Mouse (Mus musculus) limb, embryonic 14.5 days (tissue): ENCODE results near the gene Rnf216. TPM values are rescaled to one million over a fixed set of nuclear protein-coding genes. Genes with fewer than 3 reads are reported as not detected.
"Not testable (repeated sequence)": the region's sequence is repeated elsewhere in the genome, so short reads cannot be mapped to it uniquely, and the experiment has no call there.

ENCODE experiments used
- ATAC-seq: fragments of 200-750 bp; cut with Nextera tagmentation; 2 replicates; pipeline ENCODE4 v1.8.0; 2017; ENCODE audit warnings: low read depth, moderate number of reproducible peaks, moderate TSS enrichment; ENCODE audit not compliant: low FRiP score
- DNase-seq: peaks from one replicate; pipeline ENCODE4 v3.0.0-alpha.2; 2015; ENCODE audit warnings: low spot score
- H3K27ac ChIP-seq: fragments of 300-500 bp; sonication (generic); replicated peaks from 2 replicates; pipeline ENCODE4 v1.5.1; 2014; ENCODE audit warnings: low read depth, mild to moderate bottlenecking, low read length, moderate library complexity, mixed read lengths
- H3K27me3 ChIP-seq: fragments of 300-500 bp; sonication (generic); 2 replicates; pipeline ENCODE4 v1.6.1; 2014; ENCODE audit warnings: low read length, mixed read lengths; ENCODE audit not compliant: control insufficient read depth, insufficient read depth
- H3K36me3 ChIP-seq: fragments of 300-500 bp; sonication (generic); 2 replicates; pipeline ENCODE4 v1.6.1; 2014; ENCODE audit warnings: mild to moderate bottlenecking, low read length, moderate library complexity, mixed read lengths; ENCODE audit not compliant: control insufficient read depth, insufficient read depth
- H3K4me1 ChIP-seq: fragments of 300-500 bp; sonication (generic); 2 replicates; pipeline ENCODE4 v1.6.1; 2014; ENCODE audit warnings: antibody characterized with exemption, low read length, mixed read lengths; ENCODE audit not compliant: control insufficient read depth, insufficient read depth
- H3K4me2 ChIP-seq: fragments of 300-500 bp; sonication (generic); replicated peaks from 2 replicates; pipeline ENCODE4 v1.6.1; 2014; ENCODE audit warnings: low read depth, mild to moderate bottlenecking, low read length, moderate library complexity; ENCODE audit not compliant: severe bottlenecking
- H3K4me3 ChIP-seq: fragments of 300-500 bp; sonication (generic); replicated peaks from 2 replicates; pipeline ENCODE4 v1.5.1; 2014; ENCODE audit warnings: low read length
- H3K9ac ChIP-seq: fragments of 300-500 bp; sonication (generic); 2 replicates; pipeline ENCODE4 v1.6.1; 2014; ENCODE audit warnings: mild to moderate bottlenecking, low read depth, low read length, moderate library complexity; ENCODE audit not compliant: severe bottlenecking
- H3K9me3 ChIP-seq: fragments of 300-500 bp; sonication (generic); 2 replicates; pipeline ENCODE4 v1.6.1; 2016; ENCODE audit warnings: low read length; ENCODE audit not compliant: control insufficient read depth
- POLR2A ChIP-seq: fragments of 200-500 bp; IDR thresholded peaks from 2 replicates; pipeline ENCODE4 v1.8.0; 2012; ENCODE audit warnings: inconsistent platforms, mild to moderate bottlenecking, moderate library complexity, borderline replicate concordance; ENCODE audit not compliant: insufficient read depth, insufficient read length; ENCODE audit errors: extremely low read depth
- WGBS: fragments of 180-500 bp; shearing (Covaris S2); extraction: QIAGEN DNeasy Blood & Tissue Kit; methylation state at CpG from one replicate; pipeline ENCODE4 v1.1.7; 2014; 5-methylcytosine and 5-hydroxymethylcytosine counted together
- polyA plus RNA-seq, 2 experiments: library from polyadenylated mRNA; depleted of rRNA in 1 of 2; stranded (reverse) in 1 of 2; unstranded in 1 of 2; fragments of >200 nt; fragmentation: Nextera tagmentation in 1 of 2; extraction: Ambion mirVana in 1 of 2; gene quantifications; 2 replicates each; pipeline versions ENCODE4 v1.2.1 to v1.2.3; 2012 to 2014

The Rnf216 gene
- polyA plus RNA-seq, 2 experiments, result 34.2 to 41.5 TPM

DNA sequence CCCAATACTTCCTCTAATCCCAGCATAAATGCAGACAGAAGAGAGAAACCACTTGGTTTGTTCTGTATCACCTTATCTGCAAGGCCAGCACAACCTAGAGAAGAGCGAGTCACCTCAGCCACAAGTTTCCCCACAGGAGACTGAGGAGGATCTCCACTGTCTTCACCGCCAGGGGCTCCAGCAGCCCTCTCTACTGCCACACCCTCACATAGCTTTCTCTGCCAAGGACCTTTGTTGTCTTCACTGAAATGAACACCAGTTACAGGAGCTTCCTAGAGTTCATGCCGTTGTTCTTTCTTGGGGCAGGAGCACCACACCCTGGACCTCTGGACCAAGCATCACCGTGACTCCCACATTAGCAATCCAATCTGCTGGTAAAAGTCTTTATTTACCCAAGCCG is 35.9 kb upstream of the Rnf216 start:
- TF ChIP-seq POLR2A, result no peak
- no peak for DNase-seq
- Histone ChIP-seq H3K27ac (no peak overlapping the region), H3K9me3 (0 out of 2 replicates have a peak, but pooled peaks cover 5% of the 10 kb centered on the region), H3K27me3 (no peaks in the 10 kb centered on the region), H3K9ac (no peak overlapping the region), H3K4me2 (no peak overlapping the region), H3K4me3 (no peak overlapping the region), H3K36me3 (no peaks in the 10 kb centered on the region), H3K4me1 (no peaks in the 10 kb centered on the region)
- 91% methylated on average over 5 of the region's 5 CpGs for WGBS
- ATAC-seq, result no peak

DNA sequence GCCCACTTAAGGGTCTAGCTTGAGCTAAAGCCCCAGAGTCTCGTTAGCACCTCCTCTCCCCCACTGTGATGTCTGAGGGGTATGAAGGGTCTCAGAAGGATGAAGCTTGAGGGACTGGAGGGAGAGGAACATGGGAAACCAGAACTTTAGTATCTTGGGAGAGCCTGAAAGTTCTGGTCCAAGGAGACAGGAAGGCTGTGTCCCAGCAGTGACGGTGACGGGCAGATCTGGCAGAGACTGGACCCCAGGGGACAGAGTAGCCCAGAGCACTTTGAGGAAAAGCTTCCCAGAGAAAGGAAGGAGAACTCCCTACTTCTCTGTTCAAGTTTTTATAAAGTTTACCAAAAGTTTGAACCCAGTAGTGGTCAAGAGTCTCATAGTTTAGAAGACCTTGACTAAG is 34.7 kb upstream of the Rnf216 start, which contains the start of gene Olfr718-ps1:
Olfr718-ps1 (minus strand) TSS at position 101 of the 400 bp plus-strand sequence.
- Histone ChIP-seq H3K9ac (no peak within 1 kb of the TSS), H3K27ac (no peak within 1 kb of the TSS), H3K27me3 (no peaks in the 10 kb centered on the region), H3K4me2 (no peak within 1 kb of the TSS), H3K36me3 (no peaks in the 10 kb centered on the region), H3K4me3 (no peak within 1 kb of the TSS), H3K9me3 (0 out of 2 replicates have a peak, but pooled peaks cover 5% of the 10 kb centered on the region), H3K4me1 (no peaks in the 10 kb centered on the region)
- 55% methylated on average over 3 of the region's 3 CpGs for WGBS
- ATAC-seq (no peak), DNase-seq (no peak)
- no peak for TF ChIP-seq POLR2A

DNA sequence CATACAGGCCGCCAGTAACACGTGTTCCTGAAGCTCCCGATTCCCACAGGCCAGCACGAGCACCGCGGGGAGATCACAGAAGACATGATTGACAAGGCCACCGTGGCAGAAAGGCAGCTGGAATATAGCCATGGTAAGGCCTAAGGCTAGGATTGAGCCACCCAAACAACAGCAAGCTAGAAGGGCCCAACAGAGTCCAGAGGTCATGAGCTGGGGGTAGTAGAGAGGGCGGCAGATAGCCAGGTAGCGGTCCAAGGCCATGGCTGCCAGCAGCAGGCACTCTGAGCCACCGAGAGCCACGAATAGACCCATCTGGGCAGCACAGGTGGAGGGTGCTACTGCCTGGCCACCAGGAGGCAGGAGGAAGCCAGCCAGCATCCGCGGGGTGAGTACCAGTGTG is 24.8 kb upstream of the Rnf216 start:
- H3K4me2 ChIP-seq, result no peak overlapping the region
- no peak overlapping the region for H3K27ac ChIP-seq
- H3K9ac ChIP-seq, result no peak overlapping the region
- H3K4me1 ChIP-seq, result no peaks in the 10 kb centered on the region
- H3K27me3 ChIP-seq, result no peaks in the 10 kb centered on the region
- 96% methylated on average over 13 of the region's 13 CpGs for WGBS
- no peak for TF ChIP-seq POLR2A
- DNase-seq (no peak), ATAC-seq (no peak)
- no peaks in the 10 kb centered on the region for H3K9me3 ChIP-seq
- no peaks in the 10 kb centered on the region for H3K36me3 ChIP-seq
- no peak overlapping the region for H3K4me3 ChIP-seq

DNA sequence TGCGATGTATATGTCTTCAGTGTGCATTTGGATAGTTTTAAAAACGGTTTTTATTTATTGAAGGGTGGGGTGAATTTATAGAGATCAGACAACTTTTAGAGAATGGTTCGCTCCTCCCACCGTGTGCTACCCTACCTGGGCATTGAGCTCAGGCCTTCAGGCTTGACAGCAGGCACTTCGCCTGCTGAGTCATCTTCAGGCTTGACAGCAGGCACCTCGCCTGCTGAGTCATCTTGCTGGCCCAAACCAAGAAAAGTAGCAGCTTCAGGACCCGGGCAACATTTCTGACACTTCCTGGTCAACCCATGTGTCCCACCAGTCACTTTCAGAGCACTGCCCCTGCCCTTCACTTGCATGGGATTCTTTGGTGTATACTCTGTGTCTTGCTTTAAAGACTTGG is 22.2 kb upstream of the Rnf216 start:
- Histone ChIP-seq H3K9ac (no peak overlapping the region), H3K27me3 (no peaks in the 10 kb centered on the region), H3K4me1 (no peaks in the 10 kb centered on the region), H3K4me3 (no peak overlapping the region), H3K36me3 (no peaks in the 10 kb centered on the region), H3K27ac (no peak overlapping the region), H3K9me3 (no peaks in the 10 kb centered on the region), H3K4me2 (no peak overlapping the region)
- ATAC-seq (no peak), DNase-seq (no peak)
- TF ChIP-seq POLR2A, result no peak
- WGBS, result 91% methylated on average over 7 of the region's 7 CpGs

DNA sequence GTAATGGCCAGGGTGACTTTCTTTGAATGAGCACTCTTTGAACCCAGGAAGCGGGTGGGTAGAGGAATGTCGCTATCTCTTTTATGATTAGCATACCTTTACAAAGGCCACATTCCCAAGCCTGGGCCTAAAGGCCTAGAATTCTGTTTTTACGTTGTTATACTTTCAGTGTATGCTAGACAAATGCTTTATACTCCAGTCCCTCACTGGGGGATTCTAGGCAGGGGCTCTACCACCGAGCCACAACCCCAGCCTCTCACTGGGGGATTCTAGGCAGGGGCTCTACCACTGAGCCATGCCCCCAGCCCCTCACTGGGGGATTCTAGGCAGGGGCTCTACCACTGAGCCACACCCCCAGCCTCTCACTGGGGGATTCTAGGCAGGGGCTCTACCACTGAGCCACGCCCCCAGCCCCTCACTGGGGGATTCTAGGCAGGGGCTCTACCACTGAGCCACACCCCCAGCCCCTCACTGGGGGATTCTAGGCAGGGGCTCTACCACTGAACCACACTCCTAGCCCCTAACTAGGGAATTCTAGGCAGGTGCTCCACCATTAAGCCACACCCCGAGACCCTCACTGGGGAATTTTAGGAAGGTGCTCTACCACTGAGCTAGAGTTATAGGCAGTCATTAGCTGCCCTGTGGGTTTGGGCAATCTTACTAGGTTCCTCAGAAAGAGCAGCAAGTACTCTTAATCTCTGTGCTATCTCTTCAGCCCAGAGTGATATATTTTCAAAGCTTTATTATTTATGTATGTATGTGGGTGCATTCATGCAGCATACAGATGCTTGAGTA is 21.6 kb upstream of the Rnf216 start:
- not testable (repeated sequence) for DNase-seq, H3K27ac ChIP-seq, H3K36me3 ChIP-seq, H3K9ac ChIP-seq, H3K9me3 ChIP-seq, H3K4me2 ChIP-seq, H3K27me3 ChIP-seq, H3K4me3 ChIP-seq, H3K4me1 ChIP-seq, ATAC-seq
- 93% methylated on average over 3 of the region's 6 CpGs for WGBS
